Mouse (Mus musculus) T-helper 2 cell (primary cell): ENCODE results near the gene Gnao1.

Source experiments
- in situ Hi-C: fragments of 300-600 bp; cut with MboI, MseI; formaldehyde crosslinking; loops from one replicate; pipeline ENCODE4 v1.15.1; 2025; ENCODE audit warnings: high pct_unique_total_duplicates

Gnao1 gene

DNA sequence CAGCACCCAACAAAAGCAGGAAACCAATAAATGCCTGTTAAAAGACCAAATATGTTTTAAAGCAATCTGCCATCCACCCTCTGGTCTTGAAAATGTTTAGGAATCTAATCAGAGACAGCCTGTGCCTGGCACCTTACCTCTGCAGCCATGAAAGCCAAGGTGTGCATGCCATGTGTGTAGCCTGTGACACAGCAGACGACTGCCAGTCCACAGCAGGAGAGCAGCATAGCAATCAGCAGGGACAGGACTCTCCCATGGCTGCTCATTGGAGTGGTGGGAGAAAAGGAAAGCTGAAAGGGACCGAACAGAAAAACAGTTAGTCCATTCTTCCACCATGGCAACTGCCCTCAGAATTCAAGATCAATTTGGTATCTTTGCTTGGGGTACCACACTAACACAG lies 189.2 kb downstream of the Gnao1 start:
- in situ Hi-C loops: no loop called here

GRCm38 (mm10) chr8:94004139-94004538 lies 194.4 kb downstream of the Gnao1 start:
- in situ Hi-C loops: loop anchor here (25.0 kb wide), 1 partner anchor 833 kb away; the partner anchor contains the start of genes Ciapin1 and Coq9

- in situ Hi-C loops: loop anchor here (25.0 kb wide), 1 partner anchor 828 kb away; the partner anchor contains the start of genes Ciapin1 and Coq9
These were observed 199.6 kb downstream of the Gnao1 start for GRCm38 (mm10) chr8:94009243-94009845.

GRCm38 (mm10) chr8:94010101-94010705 lies 200.4 kb downstream of the Gnao1 start:
- in situ Hi-C loops: loop anchor here (25.0 kb wide), 1 partner anchor 827 kb away; the partner anchor contains the start of genes Ciapin1 and Coq9

DNA sequence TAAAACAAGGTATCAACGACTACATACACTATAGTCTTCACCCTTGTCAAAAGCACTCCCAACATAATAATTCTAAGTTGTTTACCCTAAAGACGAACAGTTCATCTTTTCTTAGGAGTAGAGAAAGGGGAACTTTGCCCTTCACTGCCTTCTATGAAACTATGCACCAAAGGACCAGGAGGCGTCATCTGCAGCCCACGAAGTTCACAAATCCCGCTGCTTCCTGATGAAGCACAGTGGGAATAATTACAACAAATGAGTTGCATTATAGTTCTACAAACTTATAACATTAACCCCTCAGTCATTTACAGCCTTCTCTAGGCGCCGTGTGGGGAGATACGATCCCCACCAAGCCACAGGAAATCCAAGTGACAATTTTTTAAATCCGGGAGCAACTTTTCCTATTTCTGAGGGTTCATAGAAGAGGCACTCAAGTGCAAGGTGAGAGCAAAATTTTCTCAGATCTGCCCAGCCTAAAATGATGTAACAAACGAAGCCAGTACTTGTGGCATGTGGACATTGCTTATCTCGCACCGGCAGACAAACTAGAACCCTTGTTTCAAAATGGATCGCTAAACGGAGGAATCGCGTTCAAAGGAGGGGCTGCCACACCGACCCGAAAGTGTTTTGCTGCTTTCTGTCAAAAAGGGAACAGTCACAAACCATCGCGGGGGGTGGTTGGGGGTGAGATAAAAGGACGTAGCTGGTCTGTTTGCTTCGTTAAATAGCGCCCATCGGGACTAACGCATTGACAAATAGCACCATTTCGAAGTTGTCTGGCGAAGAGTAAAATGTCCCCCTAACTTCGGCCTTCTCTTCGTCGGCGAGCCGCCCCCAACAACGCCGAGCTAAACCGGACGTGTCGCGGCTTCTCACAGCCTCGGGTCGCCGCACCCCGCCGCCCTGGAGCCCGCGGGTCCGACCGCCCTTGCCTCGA lies 201.6 kb downstream of the Gnao1 start:
- in situ Hi-C loops: loop anchor here (25.0 kb wide), 1 partner anchor 826 kb away; the partner anchor contains the start of genes Ciapin1 and Coq9

DNA sequence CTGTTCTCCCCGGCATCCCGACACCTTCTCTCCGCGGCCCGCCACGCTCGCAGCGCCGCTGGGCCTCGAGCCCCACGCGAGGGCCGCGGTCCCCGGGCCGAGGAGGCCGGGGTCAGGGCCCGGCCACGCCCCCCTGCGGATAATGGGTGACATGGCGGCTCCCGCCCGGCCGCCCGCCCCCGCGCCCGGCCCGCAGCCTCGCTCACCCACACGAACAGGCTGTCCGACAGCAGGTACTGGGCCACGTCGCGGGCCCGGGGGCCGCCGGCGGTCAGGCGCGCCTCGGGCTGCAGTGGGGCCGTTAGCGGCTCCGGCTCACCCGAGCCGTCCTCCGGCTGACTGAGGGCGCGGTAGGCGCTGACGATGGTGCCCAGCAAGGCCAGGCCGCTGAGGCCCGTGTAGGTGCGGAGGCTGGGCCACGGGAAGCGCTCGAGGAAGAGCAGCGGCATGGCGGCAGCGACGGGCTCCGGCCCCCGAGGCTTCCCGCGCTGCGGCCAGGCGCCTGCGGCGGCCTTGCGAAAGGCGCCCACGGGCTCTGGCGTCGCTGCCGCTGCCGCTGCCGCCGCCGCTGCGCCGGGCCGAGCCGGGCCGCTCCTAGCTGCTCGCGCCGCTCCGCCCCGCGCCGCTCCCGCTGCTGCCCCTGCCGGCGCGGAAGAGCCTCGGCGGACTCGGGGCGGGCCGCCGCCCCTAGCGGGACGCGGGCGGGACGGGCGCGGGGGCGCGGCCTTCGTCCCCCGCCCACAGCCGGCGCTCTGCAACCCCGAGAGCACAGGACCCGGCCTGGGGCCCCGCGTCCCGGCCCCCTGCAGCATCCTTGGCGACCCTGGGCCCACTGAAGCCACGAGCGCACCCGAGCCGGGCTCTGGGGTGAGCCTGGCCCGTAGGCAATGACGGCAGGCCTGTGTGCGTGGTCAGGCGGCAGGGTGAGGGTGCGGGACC lies 202.5 kb downstream of the Gnao1 start, which contains the start of gene Amfr:
Amfr (minus strand) TSS at position 830 of the 939 bp plus-strand sequence.
- in situ Hi-C loops: loop anchor here (25.0 kb wide), 1 partner anchor 825 kb away; the partner anchor contains the start of genes Ciapin1 and Coq9

DNA sequence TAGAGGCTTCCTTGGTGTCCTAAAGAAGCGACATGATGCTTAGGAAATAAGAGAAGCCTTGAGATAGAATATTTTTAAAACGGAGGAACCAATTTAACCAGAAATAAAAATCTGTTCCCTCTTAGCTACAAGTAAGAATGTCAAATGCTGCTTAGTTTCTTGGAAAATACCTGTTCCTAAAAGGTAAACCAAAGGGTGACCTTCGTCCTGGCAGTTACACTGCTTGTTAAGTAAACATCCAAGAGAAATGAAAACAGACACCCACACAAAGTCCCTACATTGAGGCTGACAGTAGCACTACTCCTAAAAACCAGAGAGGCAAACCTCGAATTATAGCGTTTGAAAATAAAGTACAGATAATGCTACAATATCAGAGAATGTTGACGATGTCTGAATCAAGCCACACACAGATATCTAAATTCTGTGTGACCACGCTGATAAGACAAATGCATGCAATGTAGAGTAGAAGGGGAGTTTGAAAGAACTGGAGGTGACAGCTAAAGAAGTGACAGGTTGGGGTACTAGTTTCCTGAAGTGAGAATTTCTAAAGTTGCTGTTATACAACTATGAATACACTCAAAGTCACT lies 203.4 kb downstream of the Gnao1 start:
- in situ Hi-C loops: loop anchor here (25.0 kb wide), 1 partner anchor 824 kb away; the partner anchor contains the start of genes Ciapin1 and Coq9
